Mouse (Mus musculus): ENCODE results near the gene Mapkapk3.

GRCm38 (mm10) chr9:107325904-107326303 is 36.2 kb upstream of the Mapkapk3 start:
- TF ChIP-seq CTCF (IDR thresholded peaks at IDR 0.05; ENCODE audit: borderline replicate concordance, insufficient read depth, low read length) (no peak), POLR2A (IDR thresholded peaks at IDR 0.05; ENCODE audit: low read depth, low read length) (no peak)
